Mouse (Mus musculus) liver, postnatal 0 days (tissue): Measurements from ENCODE around the gene Ccl11. TPM values are rescaled to one million over a fixed set of nuclear protein-coding genes. Genes with fewer than 3 reads are reported as not detected.
A peak's percentile ranks its signal among the peaks of the same experiment; 100 is the strongest.

ENCODE experiments used
- ATAC-seq: fragments of 200-750 bp; cut with Nextera tagmentation; 2 replicates; pipeline ENCODE4 v1.8.0; 2017; ENCODE audit warnings: mild to moderate bottlenecking, moderate library complexity
- DNase-seq: peaks from one replicate; pipeline ENCODE4 v3.0.0-alpha.2; 2016
- H3K27ac ChIP-seq: fragments of 300-500 bp; sonication (generic); 2 replicates; pipeline ENCODE4 v1.5.1; 2014; ENCODE audit warnings: antibody characterized with exemption, moderate library complexity, mild to moderate bottlenecking, low read depth
- H3K27me3 ChIP-seq: fragments of 300-500 bp; sonication (generic); 2 replicates; pipeline ENCODE4 v1.6.1; 2014; ENCODE audit warnings: low read length, control low read depth, mixed read lengths; ENCODE audit not compliant: insufficient read depth
- H3K36me3 ChIP-seq: fragments of 300-500 bp; sonication (generic); replicated peaks from 2 replicates; pipeline ENCODE4 v1.6.1; 2014; ENCODE audit warnings: mild to moderate bottlenecking, control low read depth, low read length, moderate library complexity, mixed read lengths; ENCODE audit not compliant: insufficient read depth
- H3K4me1 ChIP-seq: fragments of 300-500 bp; sonication (generic); 2 replicates; pipeline ENCODE4 v1.6.1; 2014; ENCODE audit warnings: antibody characterized with exemption, mild to moderate bottlenecking, control low read depth; ENCODE audit not compliant: insufficient read depth
- H3K4me2 ChIP-seq: fragments of 300-500 bp; sonication (generic); 2 replicates; pipeline ENCODE4 v1.6.1; 2014; ENCODE audit warnings: low read depth, mild to moderate bottlenecking, low read length, moderate library complexity, mixed read lengths
- H3K4me3 ChIP-seq: fragments of 300-500 bp; sonication (generic); 2 replicates; pipeline ENCODE4 v1.5.1; 2014; ENCODE audit warnings: low read depth, low read length
- H3K9ac ChIP-seq: fragments of 300-500 bp; sonication (generic); replicated peaks from 2 replicates; pipeline ENCODE4 v1.6.1; 2014; ENCODE audit warnings: mild to moderate bottlenecking, moderate library complexity
- H3K9me3 ChIP-seq: fragments of 300-500 bp; sonication (generic); 2 replicates; pipeline ENCODE4 v1.6.1; 2016; ENCODE audit warnings: mild to moderate bottlenecking, control low read depth, low read length, mixed read lengths
- CTCF ChIP-seq: sonication (generic); IDR thresholded peaks from 2 replicates; pipeline ENCODE4 v1.5.1; 2016; ENCODE audit warnings: antibody characterized with exemption, low read depth
- EP300 ChIP-seq: IDR thresholded peaks from 2 replicates; pipeline ENCODE4 v1.6.1; 2016; ENCODE audit warnings: antibody characterized with exemption, low read depth, mild to moderate bottlenecking
- WGBS: fragments of 180-500 bp; shearing (Covaris S2); extraction: QIAGEN DNeasy Blood & Tissue Kit; methylation state at CpG from one replicate; pipeline ENCODE4 v1.1.7; 2014; ENCODE audit not compliant: insufficient replicate concordance; 5-methylcytosine and 5-hydroxymethylcytosine counted together
- polyA plus RNA-seq: library from polyadenylated mRNA; unstranded; fragments of >200 nt; fragmentation: Nextera tagmentation; extraction: Ambion mirVana; gene quantifications from 2 replicates; pipeline ENCODE4 v1.2.1, GENCODE M21; 2015

Gene Ccl11
- polyA plus RNA-seq, 1 experiment from 2014 or later: not detected

- no peaks in the 10 kb centered on the region for H3K9me3 ChIP-seq
- no peaks in the 10 kb centered on the region for H3K36me3 ChIP-seq
- no peak overlapping the region for H3K4me2 ChIP-seq
- TF ChIP-seq EP300: no peak
- TF ChIP-seq CTCF: no peak
- H3K4me3 ChIP-seq: no peak overlapping the region
- ATAC-seq: no peak
- H3K4me1 ChIP-seq: no peaks in the 10 kb centered on the region
- no peak overlapping the region for H3K9ac ChIP-seq
- 77% methylated on average over 7 of the region's 7 CpGs for WGBS
- H3K27ac ChIP-seq: no peak overlapping the region
- no peak for DNase-seq
- H3K27me3 ChIP-seq: no peaks in the 10 kb centered on the region
These were observed 9.4 kb downstream of the Ccl11 start for GRCm38 (mm10) chr11:82066953-82067571.

GRCm38 (mm10) chr11:82071076-82071475 is 13.5 kb downstream of the Ccl11 start:
- Histone ChIP-seq H3K4me3 (no peak overlapping the region), H3K27ac (no peak overlapping the region), H3K9me3 (no peaks in the 10 kb centered on the region), H3K4me1 (no peaks in the 10 kb centered on the region), H3K4me2 (no peak overlapping the region), H3K27me3 (no peaks in the 10 kb centered on the region), H3K36me3 (no peaks in the 10 kb centered on the region), H3K9ac (no peak overlapping the region)
- 61% methylated on average over 3 of the region's 3 CpGs for WGBS
- DNase-seq (no peak), ATAC-seq (no peak)
- TF ChIP-seq EP300: no peak
- TF ChIP-seq CTCF: no peak

- no peak overlapping the region for H3K4me2 ChIP-seq
- no peak overlapping the region for H3K27ac ChIP-seq
- ATAC-seq: no peak
- no peaks in the 10 kb centered on the region for H3K36me3 ChIP-seq
- H3K9ac ChIP-seq: no peak overlapping the region
- DNase-seq: no peak
- 44% methylated on average over 1 of the region's 1 CpGs for WGBS
- H3K4me3 ChIP-seq: no peak overlapping the region
- H3K9me3 ChIP-seq: no peaks in the 10 kb centered on the region
- no peak for TF ChIP-seq EP300
- TF ChIP-seq CTCF: peak; percentile 37; the same call in 1 of the 2 replicates
- H3K27me3 ChIP-seq: no peaks in the 10 kb centered on the region
- H3K4me1 ChIP-seq: no peaks in the 10 kb centered on the region
These were observed 14.8 kb downstream of the Ccl11 start for GRCm38 (mm10) chr11:82072374-82072773.

GRCm38 (mm10) chr11:82072984-82073383 is 15.4 kb downstream of the Ccl11 start:
- 61% methylated on average over 3 of the region's 3 CpGs for WGBS
- Histone ChIP-seq H3K27me3 (no peaks in the 10 kb centered on the region), H3K9me3 (no peaks in the 10 kb centered on the region), H3K36me3 (no peaks in the 10 kb centered on the region), H3K4me2 (no peak overlapping the region), H3K9ac (no peak overlapping the region), H3K27ac (no peak overlapping the region), H3K4me3 (no peak overlapping the region), H3K4me1 (no peaks in the 10 kb centered on the region)
- DNase-seq: no peak
- no peak for ATAC-seq
- TF ChIP-seq EP300 (no peak), CTCF (no peak)

GRCm38 (mm10) chr11:82073686-82074085 is 16.1 kb downstream of the Ccl11 start:
- H3K4me3 ChIP-seq: no peak overlapping the region
- H3K4me2 ChIP-seq: no peak overlapping the region
- no peak overlapping the region for H3K27ac ChIP-seq
- H3K36me3 ChIP-seq: no peaks in the 10 kb centered on the region
- 83% methylated on average over 3 of the region's 3 CpGs for WGBS
- H3K4me1 ChIP-seq: no peaks in the 10 kb centered on the region
- TF ChIP-seq EP300 (no peak), CTCF (no peak)
- H3K27me3 ChIP-seq: no peaks in the 10 kb centered on the region
- no peak overlapping the region for H3K9ac ChIP-seq
- DNase-seq (no peak), ATAC-seq (no peak)
- H3K9me3 ChIP-seq: no peaks in the 10 kb centered on the region

- TF ChIP-seq EP300 (no peak), CTCF (no peak)
- no peak for DNase-seq
- Histone ChIP-seq H3K27ac (no peak overlapping the region), H3K36me3 (no peaks in the 10 kb centered on the region), H3K4me1 (no peaks in the 10 kb centered on the region), H3K9ac (no peak overlapping the region), H3K27me3 (no peaks in the 10 kb centered on the region), H3K4me3 (no peak overlapping the region), H3K4me2 (no peak overlapping the region), H3K9me3 (no peaks in the 10 kb centered on the region)
- no peak for ATAC-seq
- 42% methylated on average over 3 of the region's 3 CpGs for WGBS
These were observed 19.4 kb downstream of the Ccl11 start for GRCm38 (mm10) chr11:82077031-82077430.
